Mouse (Mus musculus) MEL (cell line): Measurements from ENCODE around the gene Nptx1.

Experiments used
- ELF1 ChIP-seq: IDR thresholded peaks from 2 replicates; pipeline ENCODE4 v1.6.1; 2014; ENCODE audit warnings: low read depth, mild to moderate bottlenecking, inconsistent platforms, low read length, improper control_type of control experiment, moderate library complexity
- POLR2A ChIP-seq, 2 experiments: IDR thresholded peaks; 2 replicates each; pipeline ENCODE4 v1.6.1; 2011 to 2012; ENCODE audit warnings: low read length in 2 of 2, mild to moderate bottlenecking in 2 of 2, control low read depth in 1 of 2, improper control_type of control experiment in 1 of 2, low read depth in 1 of 2, moderate library complexity in 1 of 2; ENCODE audit not compliant: control insufficient read depth in 1 of 2, insufficient read depth in 1 of 2, poor library complexity in 1 of 2
- TAL1 ChIP-seq: IDR thresholded peaks from 2 replicates; pipeline ENCODE4 v1.6.1; 2012; ENCODE audit warnings: mild to moderate bottlenecking, inconsistent platforms, low read length, moderate library complexity, mixed read lengths
- UBTF ChIP-seq: IDR thresholded peaks from 2 replicates; pipeline ENCODE4 v1.6.1; 2012; ENCODE audit warnings: low read depth, mild to moderate bottlenecking, inconsistent platforms, low read length, improper control_type of control experiment, moderate library complexity, borderline replicate concordance; ENCODE audit not compliant: insufficient read depth
- USF1 ChIP-seq: IDR thresholded peaks from 2 replicates; pipeline ENCODE4 v1.6.1; 2014; ENCODE audit warnings: low read depth, mild to moderate bottlenecking, inconsistent platforms, low read length, improper control_type of control experiment, moderate library complexity

DNA sequence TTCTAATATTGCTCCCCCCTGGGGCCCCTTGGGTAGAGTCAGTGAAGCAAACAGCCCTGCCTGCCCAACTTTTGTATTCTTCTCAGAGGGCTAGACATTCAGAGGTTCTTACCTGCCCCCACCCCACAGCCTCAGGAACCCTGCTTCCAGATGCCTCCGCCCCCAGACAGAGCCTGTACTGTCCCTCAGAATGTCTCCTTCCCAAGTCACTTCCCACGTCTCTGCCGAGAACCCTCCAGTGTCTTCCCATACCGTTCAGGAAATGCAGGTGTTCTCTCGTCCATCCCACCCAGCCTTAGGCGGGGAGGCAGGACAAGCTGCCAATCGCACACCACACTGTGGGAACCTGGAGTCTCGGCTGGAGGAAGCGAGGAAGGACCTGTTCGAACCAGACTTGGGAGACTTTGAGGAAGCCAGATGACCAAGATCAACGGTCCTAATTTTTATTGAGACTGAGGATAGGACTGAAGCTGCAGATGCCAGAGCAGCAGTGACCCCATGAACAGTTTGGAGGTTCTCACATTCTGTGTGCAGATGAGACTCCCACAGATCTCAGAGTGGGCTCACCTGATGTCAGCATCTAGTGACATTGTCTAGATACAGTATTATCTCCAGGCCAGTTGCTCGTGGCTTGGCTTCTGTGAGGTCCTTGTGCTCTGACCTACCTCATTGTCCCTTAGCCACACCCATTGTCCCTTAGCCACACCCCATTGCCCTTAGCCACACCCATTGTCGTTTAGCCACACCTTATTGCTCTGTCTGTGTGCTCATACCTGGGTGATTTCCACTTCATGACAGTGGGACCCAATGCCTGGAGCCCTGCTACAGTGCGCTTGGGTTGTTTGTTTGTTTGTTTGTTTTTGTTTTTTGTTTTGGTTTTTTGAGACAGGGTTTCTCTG lies 21.2 kb downstream of the Nptx1 start:
- TF ChIP-seq ELF1, result no peak
- no peak for TF ChIP-seq POLR2A (IDR thresholded peaks at IDR 0.05; ENCODE audit: control insufficient read depth in 1 of 2, insufficient read depth in 1 of 2, low read depth in 1 of 2, low read length in 2 of 2, poor library complexity in 1 of 2)
- no peak for TF ChIP-seq USF1
- no peak for TF ChIP-seq TAL1
- no peak for TF ChIP-seq UBTF
